Mouse (Mus musculus): Measurements from ENCODE around the gene Parn. TPM values are rescaled to one million over a fixed set of nuclear protein-coding genes. Genes with fewer than 3 reads are reported as not detected.

The Parn gene
- polyA plus RNA-seq, 1 experiment from 2014 or later: 29.2 TPM

GRCm38 (mm10) chr16:13611399-13611798, 56.6 kb downstream of the Parn start:
- Histone ChIP-seq H3K36me3 (ENCODE audit: control insufficient read depth, insufficient read depth) (peaks cover 6% of the 10 kb centered on the region), H3K4me1 (ENCODE audit: control insufficient read depth, insufficient read depth, low read length) (peaks cover 7% of the 10 kb centered on the region), H3K9ac (ENCODE audit: low read length) (no peak overlapping the region), H3K27me3 (ENCODE audit: control insufficient read depth, insufficient read depth, low read length) (no peaks in the 10 kb centered on the region), H3K4me3 (ENCODE audit: low read length) (no peak overlapping the region), H3K9me3 (replicated peaks; ENCODE audit: control insufficient read depth, low read length) (no peaks in the 10 kb centered on the region), H3K4me2 (ENCODE audit: low read depth, low read length) (no peak overlapping the region), H3K27ac (ENCODE audit: low read length) (peak overlapping the region; percentile 46)
- peak; percentile 67; the same call in 1 of the 2 replicates for ATAC-seq (replicated peaks; ENCODE audit: extremely low read depth, insufficient read depth, low FRiP score)

DNA sequence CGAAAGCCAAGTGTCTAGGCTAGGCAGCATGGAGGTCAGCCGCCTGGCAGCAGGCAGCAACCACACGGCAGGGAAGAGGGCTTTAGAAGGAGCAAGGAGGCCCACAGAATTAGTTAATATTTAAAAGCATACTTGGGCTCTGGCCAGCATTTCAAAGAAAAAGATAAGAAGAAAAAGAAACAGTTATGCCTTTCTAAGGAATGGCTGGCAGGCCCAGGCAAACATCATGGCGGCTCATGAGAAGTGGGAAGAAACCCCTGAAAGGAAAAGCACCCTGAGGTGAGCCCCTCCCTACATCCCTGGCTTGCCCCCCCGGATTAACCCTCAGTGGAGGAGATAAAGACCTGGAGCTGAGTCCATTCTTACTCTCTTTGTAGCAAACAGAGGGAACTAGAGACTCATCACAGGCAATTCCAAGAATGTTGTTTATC, 57.0 kb downstream of the Parn start:
- 46% methylated on average over 5 of the region's 5 CpGs for WGBS
- no peaks in the 10 kb centered on the region for H3K27me3 ChIP-seq (ENCODE audit: control insufficient read depth, insufficient read depth, low read length)

DNA sequence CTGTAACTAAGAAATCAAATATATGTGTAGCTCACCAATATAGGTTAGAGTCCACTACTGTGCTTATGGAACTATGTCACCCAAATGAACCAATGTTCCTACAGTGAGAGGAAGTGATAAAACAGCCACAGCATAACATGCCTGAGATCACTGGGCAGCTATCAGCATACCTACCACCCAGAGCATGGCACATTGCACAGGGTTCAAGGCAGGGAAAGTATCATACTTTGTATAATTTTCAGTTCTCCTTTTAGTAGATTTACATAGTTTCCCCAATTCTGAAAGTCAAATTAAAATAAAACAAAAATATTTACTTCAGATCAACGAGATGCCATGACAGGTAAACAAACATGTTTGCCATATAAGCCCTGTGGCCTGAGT, 59.3 kb downstream of the Parn start:
- Histone ChIP-seq H3K27ac (ENCODE audit: low read length) (no peak overlapping the region), H3K4me3 (ENCODE audit: low read length) (no peak overlapping the region), H3K36me3 (ENCODE audit: control insufficient read depth, insufficient read depth) (peaks cover 10% of the 10 kb centered on the region; the same call in 1 of the 2 replicates), H3K9me3 (replicated peaks; ENCODE audit: control insufficient read depth, low read length) (no peaks in the 10 kb centered on the region), H3K9ac (ENCODE audit: low read length) (no peak overlapping the region), H3K4me2 (ENCODE audit: low read depth, low read length) (no peak overlapping the region), H3K27me3 (ENCODE audit: control insufficient read depth, insufficient read depth, low read length) (no peaks in the 10 kb centered on the region), H3K4me1 (ENCODE audit: control insufficient read depth, insufficient read depth, low read length) (peaks cover 7% of the 10 kb centered on the region)
- no peak for ATAC-seq (replicated peaks; ENCODE audit: extremely low read depth, insufficient read depth, low FRiP score)
- 90% methylated on average over 1 of the region's 1 CpGs for WGBS

More for the DNA sequence above, 57.0 kb downstream of the Parn start:
- Histone ChIP-seq H3K9me3 (replicated peaks; ENCODE audit: control insufficient read depth, low read length) (no peaks in the 10 kb centered on the region), H3K36me3 (ENCODE audit: control insufficient read depth, insufficient read depth) (peaks cover 7% of the 10 kb centered on the region), H3K4me2 (ENCODE audit: low read depth, low read length) (no peak overlapping the region), H3K9ac (ENCODE audit: low read length) (no peak overlapping the region), H3K27ac (ENCODE audit: low read length) (peak overlapping the region; percentile 46), H3K4me3 (ENCODE audit: low read length) (no peak overlapping the region), H3K4me1 (ENCODE audit: control insufficient read depth, insufficient read depth, low read length) (peaks cover 7% of the 10 kb centered on the region)
- ATAC-seq (replicated peaks; ENCODE audit: extremely low read depth, insufficient read depth, low FRiP score): peak; percentile 37; the same call in 1 of the 2 replicates

GRCm38 (mm10) chr16:13607987-13608704, 59.8 kb downstream of the Parn start:
- no peak overlapping the region for H3K27ac ChIP-seq (ENCODE audit: low read length)
- 86% methylated on average over 4 of the region's 4 CpGs for WGBS
- H3K9ac ChIP-seq (ENCODE audit: low read length): no peak overlapping the region
- H3K27me3 ChIP-seq (ENCODE audit: control insufficient read depth, insufficient read depth, low read length): no peaks in the 10 kb centered on the region
- no peak overlapping the region for H3K4me3 ChIP-seq (ENCODE audit: low read length)
- no peak for ATAC-seq (replicated peaks; ENCODE audit: extremely low read depth, insufficient read depth, low FRiP score)
- H3K4me1 ChIP-seq (ENCODE audit: control insufficient read depth, insufficient read depth, low read length): peaks cover 7% of the 10 kb centered on the region
- no peaks in the 10 kb centered on the region for H3K9me3 ChIP-seq (replicated peaks; ENCODE audit: control insufficient read depth, low read length)
- H3K4me2 ChIP-seq (ENCODE audit: low read depth, low read length): no peak overlapping the region
- H3K36me3 ChIP-seq (ENCODE audit: control insufficient read depth, insufficient read depth): peaks cover 12% of the 10 kb centered on the region

DNA sequence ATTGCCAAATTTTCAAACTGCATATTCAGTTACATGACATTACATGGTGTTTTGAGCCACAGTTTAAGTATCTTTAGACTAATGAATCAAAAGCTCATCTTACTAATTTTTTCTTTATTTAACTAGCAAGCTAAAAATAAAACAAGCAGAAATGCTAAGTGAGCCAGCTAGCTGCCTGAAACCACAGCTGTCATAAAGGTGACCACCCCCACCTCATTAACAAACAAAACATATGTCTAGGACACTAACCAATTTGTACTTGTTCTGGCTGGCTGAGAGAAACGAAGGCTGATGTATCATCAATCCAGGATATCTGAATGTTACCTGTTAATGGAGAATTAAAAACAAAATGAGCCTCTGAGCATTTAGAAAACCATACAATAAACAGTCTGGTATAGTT, 65.2 kb downstream of the Parn start:
- no peak for ATAC-seq (replicated peaks; ENCODE audit: extremely low read depth, insufficient read depth, low FRiP score)
- Histone ChIP-seq H3K9me3 (replicated peaks; ENCODE audit: control insufficient read depth, low read length) (peaks cover 2% of the 10 kb centered on the region; the same call in 1 of the 2 replicates), H3K36me3 (ENCODE audit: control insufficient read depth, insufficient read depth) (peaks cover 12% of the 10 kb centered on the region), H3K27ac (ENCODE audit: low read length) (no peak overlapping the region), H3K4me1 (ENCODE audit: control insufficient read depth, insufficient read depth, low read length) (no peaks in the 10 kb centered on the region), H3K9ac (ENCODE audit: low read length) (no peak overlapping the region), H3K4me2 (ENCODE audit: low read depth, low read length) (no peak overlapping the region), H3K27me3 (ENCODE audit: control insufficient read depth, insufficient read depth, low read length) (no peaks in the 10 kb centered on the region), H3K4me3 (ENCODE audit: low read length) (no peak overlapping the region)
- WGBS: 47% methylated on average over 1 of the region's 1 CpGs

- 37% methylated on average over 2 of the region's 2 CpGs for WGBS
- ATAC-seq (replicated peaks; ENCODE audit: extremely low read depth, insufficient read depth, low FRiP score): no peak
- H3K9me3 ChIP-seq (replicated peaks; ENCODE audit: control insufficient read depth, low read length): no peaks in the 10 kb centered on the region
- H3K27me3 ChIP-seq (ENCODE audit: control insufficient read depth, insufficient read depth, low read length): no peaks in the 10 kb centered on the region
- H3K36me3 ChIP-seq (ENCODE audit: control insufficient read depth, insufficient read depth): peaks cover 14% of the 10 kb centered on the region
- peak overlapping the region; percentile 83 for H3K27ac ChIP-seq (ENCODE audit: low read length)
- peaks cover 15% of the 10 kb centered on the region for H3K4me1 ChIP-seq (ENCODE audit: control insufficient read depth, insufficient read depth, low read length)
- H3K4me2 ChIP-seq (ENCODE audit: low read depth, low read length): no peak overlapping the region
- no peak overlapping the region for H3K9ac ChIP-seq (ENCODE audit: low read length)
- H3K4me3 ChIP-seq (ENCODE audit: low read length): no peak overlapping the region
Measured at GRCm38 (mm10) chr16:13589049-13589408, 78.9 kb downstream of the Parn start.

DNA sequence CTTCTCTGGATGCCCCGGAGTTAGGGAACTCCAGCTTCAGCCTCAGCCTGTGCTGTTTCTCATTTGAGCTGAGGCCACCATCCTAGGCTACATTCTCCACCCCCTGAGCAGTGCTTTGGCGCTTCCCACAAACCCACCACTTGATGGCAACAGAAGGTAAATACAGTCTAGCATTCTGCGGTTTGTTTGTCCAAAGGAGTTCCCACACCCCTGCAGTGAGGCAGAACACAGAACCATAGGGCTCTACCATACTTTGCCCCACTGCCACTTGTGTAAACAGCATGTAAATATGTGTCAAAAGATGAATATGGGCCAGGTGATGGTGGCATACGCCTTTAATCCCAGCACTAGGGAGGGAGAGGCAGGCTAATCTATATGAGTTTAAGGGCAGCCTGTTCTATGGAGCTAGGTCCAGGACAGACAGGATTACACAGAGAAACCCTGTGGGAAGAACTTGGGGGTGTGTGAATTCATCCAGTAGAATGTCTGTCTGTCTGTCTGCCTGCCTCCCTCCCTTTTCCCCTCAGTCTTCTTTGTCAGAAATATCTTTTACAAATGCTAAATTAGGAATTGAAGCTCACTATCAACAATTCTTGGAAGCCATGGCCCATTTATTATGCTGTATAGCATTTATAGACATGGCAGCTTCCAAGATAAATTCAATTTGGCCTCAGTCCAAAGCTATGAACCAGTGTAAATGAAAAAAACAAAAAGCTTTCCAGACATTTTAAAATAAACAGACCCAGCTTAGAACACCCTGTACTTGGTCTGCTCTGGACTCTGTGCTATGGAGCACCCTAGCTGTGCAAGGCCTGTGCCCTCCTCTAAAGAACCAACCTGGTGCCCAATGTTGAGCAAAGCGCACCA, 79.6 kb downstream of the Parn start:
- Histone ChIP-seq H3K9ac (ENCODE audit: low read length) (no peak overlapping the region), H3K27ac (ENCODE audit: low read length) (peak overlapping the region; percentile 83), H3K4me1 (ENCODE audit: control insufficient read depth, insufficient read depth, low read length) (peaks cover 15% of the 10 kb centered on the region), H3K4me3 (ENCODE audit: low read length) (no peak overlapping the region), H3K9me3 (replicated peaks; ENCODE audit: control insufficient read depth, low read length) (no peaks in the 10 kb centered on the region), H3K4me2 (ENCODE audit: low read depth, low read length) (no peak overlapping the region), H3K36me3 (ENCODE audit: control insufficient read depth, insufficient read depth) (peaks cover 8% of the 10 kb centered on the region), H3K27me3 (ENCODE audit: control insufficient read depth, insufficient read depth, low read length) (no peaks in the 10 kb centered on the region)
- 77% methylated on average over 5 of the region's 5 CpGs for WGBS
- ATAC-seq (replicated peaks; ENCODE audit: extremely low read depth, insufficient read depth, low FRiP score): peak; percentile 33; the same call in 1 of the 2 replicates

GRCm38 (mm10) chr16:13585234-13585633, 82.7 kb downstream of the Parn start:
- Histone ChIP-seq H3K4me3 (ENCODE audit: low read length) (no peak overlapping the region), H3K4me1 (ENCODE audit: control insufficient read depth, insufficient read depth, low read length) (peaks cover 15% of the 10 kb centered on the region), H3K27ac (ENCODE audit: low read length) (no peak overlapping the region), H3K9me3 (replicated peaks; ENCODE audit: control insufficient read depth, low read length) (no peaks in the 10 kb centered on the region), H3K36me3 (ENCODE audit: control insufficient read depth, insufficient read depth) (0 out of 2 replicates have a peak, but pooled peaks cover under 1% of the 10 kb centered on the region), H3K9ac (ENCODE audit: low read length) (no peak overlapping the region), H3K27me3 (ENCODE audit: control insufficient read depth, insufficient read depth, low read length) (no peaks in the 10 kb centered on the region), H3K4me2 (ENCODE audit: low read depth, low read length) (no peak overlapping the region)
- 65% methylated on average over 9 of the region's 9 CpGs for WGBS
- no peak for ATAC-seq (replicated peaks; ENCODE audit: extremely low read depth, insufficient read depth, low FRiP score)

DNA sequence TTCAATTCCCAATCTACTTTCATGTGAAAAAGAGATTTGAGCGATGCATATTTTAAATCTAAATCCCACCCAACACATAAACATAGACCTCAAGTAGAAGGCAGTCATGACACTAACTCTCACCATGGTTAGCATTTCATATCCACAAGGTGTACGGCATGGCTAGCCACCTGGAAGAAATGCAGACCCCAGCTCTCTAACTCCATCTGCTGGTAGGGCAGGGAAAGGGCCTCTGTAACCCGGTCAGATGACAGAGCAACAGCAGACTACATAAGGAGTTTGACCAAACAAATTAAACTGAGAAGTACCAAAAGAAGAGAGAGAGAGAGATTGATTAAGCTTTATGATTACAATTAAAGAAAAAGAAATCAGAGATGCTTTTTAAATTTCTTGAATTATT, 87.2 kb downstream of the Parn start:
- H3K9ac ChIP-seq (ENCODE audit: low read length): no peak overlapping the region
- no peak overlapping the region for H3K27ac ChIP-seq (ENCODE audit: low read length)
- H3K9me3 ChIP-seq (replicated peaks; ENCODE audit: control insufficient read depth, low read length): no peaks in the 10 kb centered on the region
- peaks cover 5% of the 10 kb centered on the region; the same call in 1 of the 2 replicates for H3K4me1 ChIP-seq (ENCODE audit: control insufficient read depth, insufficient read depth, low read length)
- ATAC-seq (replicated peaks; ENCODE audit: extremely low read depth, insufficient read depth, low FRiP score): no peak
- H3K4me3 ChIP-seq (ENCODE audit: low read length): no peak overlapping the region
- 90% methylated on average over 3 of the region's 3 CpGs for WGBS
- no peaks in the 10 kb centered on the region for H3K36me3 ChIP-seq (ENCODE audit: control insufficient read depth, insufficient read depth)
- H3K4me2 ChIP-seq (ENCODE audit: low read depth, low read length): no peak overlapping the region
- H3K27me3 ChIP-seq (ENCODE audit: control insufficient read depth, insufficient read depth, low read length): no peaks in the 10 kb centered on the region
